Mouse (Mus musculus): Measurements from ENCODE around the gene Arhgef12. TPM values are rescaled to one million over a fixed set of nuclear protein-coding genes. Genes with fewer than 3 reads are reported as not detected.
"Not testable (repeated sequence)": the region's sequence is repeated elsewhere in the genome, so short reads cannot be mapped to it uniquely, and the experiment has no call there.

Gene Arhgef12
- 34.7 and 39.2 TPM in 2 replicates for polyA plus RNA-seq (2012; rRNA removed)

DNA sequence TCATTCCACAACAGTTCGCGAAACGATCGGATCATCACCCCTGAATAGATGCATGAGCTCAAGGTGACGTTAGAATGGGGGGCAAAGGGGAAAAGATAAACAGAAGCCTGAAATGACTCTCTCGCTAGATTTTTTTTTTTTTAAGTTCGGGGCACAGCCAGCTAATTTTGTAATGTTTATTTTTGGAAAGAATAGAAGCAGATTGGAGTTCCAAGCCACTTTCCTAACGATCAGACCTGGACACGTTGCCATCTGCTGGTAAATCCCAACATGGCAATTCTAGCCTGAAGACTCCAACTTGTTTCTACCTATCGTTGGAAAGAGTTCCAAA lies at the start of gene Arhgef12:
Gene Arhgef12, minus strand, starts transcription at position 53 of the 331 bp plus-strand sequence.
- peak; percentile 57 for DNase-seq (ENCODE audit: low read depth)

DNA sequence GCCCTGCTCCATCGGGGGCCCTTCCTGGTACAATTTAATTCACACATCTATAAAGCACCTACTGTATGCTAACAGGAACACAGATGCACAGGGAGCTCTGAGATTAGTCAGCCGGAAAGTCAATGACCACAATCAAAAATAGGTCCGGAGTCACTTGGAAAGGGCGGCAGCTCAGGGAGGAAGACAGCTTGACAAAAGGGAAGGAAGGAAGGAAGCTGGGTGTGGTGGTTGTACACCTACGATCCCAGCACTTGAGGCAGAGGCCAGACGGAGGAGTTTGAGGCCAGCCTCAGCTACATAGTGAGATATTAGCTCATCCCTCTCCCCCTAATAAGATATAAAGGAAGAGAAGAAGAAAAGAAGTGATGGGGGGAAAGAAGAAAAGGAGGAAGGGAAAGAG lies 48.9 kb upstream of the Arhgef12 start:
- DNase-seq (ENCODE audit: low read depth), result no peak

GRCm38 (mm10) chr9:43151779-43152178 lies 44.7 kb upstream of the Arhgef12 start:
- DNase-seq (ENCODE audit: low read depth), result no peak

DNA sequence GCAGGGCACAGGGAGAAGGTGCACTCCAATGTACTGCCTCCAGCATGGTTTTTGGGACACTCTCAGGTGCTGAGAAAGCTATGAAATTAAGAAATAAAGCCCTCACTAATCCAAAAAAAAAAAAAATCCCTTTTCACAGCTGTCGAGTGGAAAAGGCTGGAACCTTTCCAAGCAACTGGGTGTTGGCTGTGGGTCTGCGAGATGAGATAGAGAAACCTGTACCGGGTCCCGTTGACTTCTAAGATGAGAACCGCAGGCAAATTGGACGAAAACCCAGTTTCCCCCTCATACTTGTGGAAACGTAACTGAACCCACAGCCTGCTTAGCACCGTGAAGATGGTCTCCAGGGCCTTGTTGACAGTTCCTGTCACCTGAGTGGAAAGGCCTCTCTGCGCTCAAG lies 43.9 kb upstream of the Arhgef12 start:
- DNase-seq (ENCODE audit: low read depth), result no peak

- no peak for DNase-seq (ENCODE audit: low read depth)
Observed at GRCm38 (mm10) chr9:43150075-43150474, 43.0 kb upstream of the Arhgef12 start.

DNA sequence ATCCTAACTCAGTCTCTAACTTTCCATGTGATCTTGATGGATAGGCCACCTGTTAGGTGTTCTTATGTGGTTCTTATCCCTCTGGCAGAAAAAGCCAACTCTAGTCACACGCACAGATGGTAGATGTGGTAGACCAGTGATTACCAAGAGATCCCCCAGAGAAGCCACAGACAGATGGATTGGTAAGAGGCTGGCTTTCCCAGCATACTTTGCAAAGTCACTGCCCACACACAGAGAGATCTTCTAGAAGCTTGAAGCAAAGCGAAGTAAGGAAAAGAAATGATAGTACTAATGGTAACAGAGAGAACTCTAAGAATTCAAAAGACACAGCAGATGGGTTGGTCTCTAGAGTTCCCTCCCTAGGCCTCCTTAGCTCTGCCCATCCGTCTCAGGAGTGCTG lies 42.5 kb upstream of the Arhgef12 start:
- no peak for DNase-seq (ENCODE audit: low read depth)

GRCm38 (mm10) chr9:43145196-43145595 lies 38.2 kb upstream of the Arhgef12 start:
- no peak for DNase-seq (ENCODE audit: low read depth)

GRCm38 (mm10) chr9:43144206-43144810 lies 37.3 kb upstream of the Arhgef12 start:
- DNase-seq (ENCODE audit: low read depth), result peak; percentile 85

DNA sequence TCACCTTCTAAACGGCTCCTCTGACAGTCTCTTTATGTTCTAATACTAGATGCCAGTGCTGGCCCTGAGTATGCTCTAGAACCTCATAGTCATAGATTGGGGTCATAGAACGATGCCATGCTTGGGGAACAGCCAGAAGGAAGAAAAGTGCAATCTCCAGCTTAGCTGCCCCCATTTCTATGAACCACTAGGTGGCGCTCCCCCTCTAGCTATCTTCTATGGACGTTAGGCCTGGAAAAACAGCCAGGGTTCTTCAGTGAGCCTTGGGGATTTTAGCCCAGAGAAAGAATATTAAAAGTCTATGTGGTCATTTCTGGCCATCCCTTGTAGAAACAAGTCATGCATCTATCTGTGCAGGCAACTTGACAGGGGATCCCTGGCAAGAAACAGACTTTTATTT lies 34.8 kb upstream of the Arhgef12 start:
- DNase-seq (ENCODE audit: low read depth), result no peak

DNA sequence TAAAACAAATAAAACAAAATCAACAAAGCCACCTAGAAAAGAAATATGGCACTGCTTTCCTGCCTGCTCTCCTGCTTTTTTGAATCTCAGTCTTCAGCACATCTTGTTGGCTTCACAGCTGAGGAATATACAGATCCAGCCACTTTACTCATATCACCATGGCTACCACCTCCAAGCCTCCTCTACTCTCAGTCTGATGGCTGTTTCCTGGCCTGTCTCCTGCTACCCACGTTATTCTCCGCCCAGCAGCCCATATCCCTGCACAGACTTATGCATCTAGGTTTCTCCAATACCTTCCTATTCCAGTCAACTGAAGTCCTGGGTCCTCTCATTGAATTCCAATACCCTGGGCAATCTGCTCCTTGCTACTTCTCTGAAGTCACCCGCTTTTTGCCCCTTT lies 26.5 kb upstream of the Arhgef12 start:
- no peak for DNase-seq (ENCODE audit: low read depth)

- no peak for DNase-seq (ENCODE audit: low read depth)
Observed at GRCm38 (mm10) chr9:43132380-43132779, 25.3 kb upstream of the Arhgef12 start.

GRCm38 (mm10) chr9:43131940-43132339 lies 24.9 kb upstream of the Arhgef12 start:
- no peak for DNase-seq (ENCODE audit: low read depth)

- no peak for DNase-seq (ENCODE audit: low read depth)
Observed at GRCm38 (mm10) chr9:43130684-43131083, 23.6 kb upstream of the Arhgef12 start.

DNA sequence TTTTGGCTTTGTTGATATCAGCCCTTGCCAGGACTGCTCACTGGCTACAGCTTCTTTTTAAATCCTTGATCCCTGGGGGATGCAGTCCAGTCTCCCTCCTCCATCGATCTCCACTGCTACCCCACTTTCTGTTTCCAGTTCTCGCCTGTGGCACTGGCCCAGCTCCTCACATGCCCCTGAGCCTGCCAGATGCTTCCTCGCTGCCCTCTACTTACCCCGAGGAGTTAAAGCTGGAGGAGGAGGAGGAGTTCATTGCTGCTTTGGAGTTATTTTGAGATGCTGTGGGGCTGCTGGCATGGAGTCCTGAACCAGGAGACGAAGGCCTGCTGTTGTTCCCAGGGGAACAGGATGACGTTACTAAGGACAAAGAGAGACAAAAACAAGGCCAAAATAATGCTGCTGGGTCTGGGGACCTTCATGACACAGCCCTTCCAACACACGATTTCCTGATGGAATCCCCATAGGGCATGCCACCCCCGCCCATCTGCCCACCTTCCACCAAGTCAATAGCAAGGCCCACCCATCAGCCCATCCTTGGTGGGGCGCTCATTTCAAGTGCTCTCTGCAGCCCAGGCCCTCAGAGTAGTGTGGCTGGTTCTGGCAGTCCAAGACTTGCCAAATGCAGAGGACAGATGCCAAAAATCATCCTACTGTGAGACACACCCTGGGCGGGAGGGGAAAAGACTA lies 20.2 kb upstream of the Arhgef12 start:
- no peak for DNase-seq (ENCODE audit: low read depth)

- no peak for DNase-seq (ENCODE audit: low read depth)
Observed at GRCm38 (mm10) chr9:43122379-43122778, 15.3 kb upstream of the Arhgef12 start.

- not testable (repeated sequence) for DNase-seq (ENCODE audit: low read depth)
Observed at GRCm38 (mm10) chr9:43121948-43122347, 14.9 kb upstream of the Arhgef12 start.

DNA sequence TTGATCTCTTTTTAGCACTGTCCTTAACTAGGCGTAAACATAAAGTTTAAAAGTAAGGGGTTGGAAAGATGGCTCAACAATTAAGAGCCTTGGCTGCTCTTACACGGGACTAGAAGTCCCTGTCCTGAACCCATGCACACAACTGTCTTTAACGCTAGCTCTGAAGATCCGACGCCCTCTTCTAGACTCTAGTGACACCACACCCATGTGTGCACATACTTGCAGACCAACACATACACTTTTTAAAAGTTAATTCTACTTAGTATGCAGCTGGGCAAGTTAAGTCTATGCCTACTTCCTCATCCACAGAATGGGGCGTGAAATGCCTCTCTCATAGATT lies 9.9 kb upstream of the Arhgef12 start:
- DNase-seq (ENCODE audit: low read depth), result no peak

GRCm38 (mm10) chr9:43116134-43116996 lies 9.3 kb upstream of the Arhgef12 start, which contains the start of gene Tmem136:
Tmem136 (minus strand) TSS chr9:43116570.
- no peak for DNase-seq (ENCODE audit: low read depth)

- no peak for DNase-seq (ENCODE audit: low read depth)
Observed at GRCm38 (mm10) chr9:43115431-43116133, 8.5 kb upstream of the Arhgef12 start.

DNA sequence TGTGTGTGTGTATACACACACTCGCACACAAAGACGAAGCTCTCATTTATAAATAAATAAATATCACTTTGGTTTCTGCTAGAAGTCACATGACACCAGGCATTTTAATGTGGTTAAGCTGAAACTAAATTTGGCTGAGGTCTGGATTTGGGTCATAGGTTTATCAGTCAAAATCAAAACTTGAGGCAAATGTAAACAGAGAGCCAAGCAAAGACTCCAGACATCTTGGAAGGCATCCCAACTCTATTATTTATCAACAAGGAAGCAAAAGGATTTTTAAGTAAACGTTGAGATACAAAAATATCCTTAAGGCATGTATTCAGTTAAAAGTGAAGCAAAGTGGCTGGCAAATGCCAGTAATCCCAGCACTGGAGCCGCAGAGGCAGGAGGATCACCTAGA lies 7.8 kb upstream of the Arhgef12 start:
- no peak for DNase-seq (ENCODE audit: low read depth)

DNA sequence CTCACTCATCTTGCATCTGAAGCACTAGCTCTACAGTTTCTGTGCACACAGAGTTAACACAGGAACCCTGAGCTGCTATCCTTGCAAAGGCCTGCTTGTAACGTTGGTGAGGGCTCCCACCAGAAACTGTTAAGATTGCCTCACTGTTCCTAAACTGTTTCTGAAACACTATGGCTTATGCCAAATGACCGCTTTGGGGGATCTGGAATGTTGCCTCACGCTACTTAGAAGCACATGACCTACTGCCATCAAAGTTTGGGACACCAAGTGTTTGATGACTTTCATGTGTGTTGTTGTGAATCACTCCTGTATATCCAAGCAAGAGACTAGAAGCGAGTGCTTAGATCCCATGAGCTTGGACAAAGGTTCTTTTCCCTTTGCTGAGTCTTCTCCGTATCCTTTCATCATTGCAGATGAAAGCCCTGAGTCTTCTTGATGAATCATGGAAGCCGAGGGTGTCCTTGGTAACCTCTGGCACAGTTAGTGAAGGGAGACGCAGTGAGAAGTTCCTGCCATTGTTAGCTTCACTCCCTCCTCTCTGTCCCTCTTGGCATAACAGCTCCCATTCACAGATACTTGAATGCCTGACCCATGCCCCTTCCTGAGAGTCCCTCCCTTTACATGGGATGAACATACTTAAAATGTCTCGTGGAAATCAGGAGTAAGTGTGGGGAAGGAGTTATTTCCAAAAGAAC lies 3.4 kb upstream of the Arhgef12 start:
- DNase-seq (ENCODE audit: low read depth), result no peak

DNA sequence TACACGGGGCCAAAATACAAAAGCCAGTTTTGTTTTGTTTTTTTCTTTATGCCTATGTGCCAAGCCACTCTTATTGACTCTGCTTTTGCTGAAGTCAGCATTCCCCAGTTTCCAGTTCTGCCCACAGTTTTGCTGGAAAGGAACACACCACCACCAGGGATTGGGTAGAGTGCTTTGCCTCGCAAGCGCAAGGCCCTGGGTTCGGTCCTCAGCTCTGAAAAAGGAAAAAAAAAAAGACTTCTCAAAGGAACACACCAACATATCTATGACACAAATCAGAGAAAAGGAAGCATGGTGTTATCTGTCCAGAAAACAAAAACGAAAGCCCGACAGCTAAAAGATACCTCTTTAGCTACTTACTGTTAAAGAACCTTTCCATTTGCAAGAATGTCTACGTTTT lies 2.1 kb upstream of the Arhgef12 start:
- DNase-seq (ENCODE audit: low read depth), result no peak

All from gonadal fat pad, adult 2 months (tissue).